ENCODE assay signal across 8 mouse cellular contexts in genomic region chr3:152211731-152212279, GRCm38 (mm10). TPM values are rescaled to one million over a fixed set of nuclear protein-coding genes. Genes with fewer than 3 reads are reported as not detected.
A peak's percentile ranks its signal among the peaks of the same experiment; 100 is the strongest.
DNase-seq lines count a peak whose midpoint lies in the region; ATAC-seq and TF ChIP-seq lines count a peak whose summit lies in the region.

No protein-coding gene starts in this region.

- WGBS in lung, adult 2 months, result 1% methylated on average over 7 of the region's 7 CpGs
- 40% methylated on average over 7 of the region's 7 CpGs for WGBS in hindbrain, embryonic 14.5 days
- WGBS in midbrain, embryonic 10.5 days, result 54% methylated on average over 7 of the region's 7 CpGs

- H3K4me3 ChIP-seq in lung, adult 2 months (replicated peaks; ENCODE audit: extremely low read depth, low read depth, low read length), result peak overlapping the region; percentile 46
- H3K4me3 ChIP-seq in hindbrain, embryonic 14.5 days (replicated peaks; ENCODE audit: low read length), result peak overlapping the region; percentile 87
- H3K4me3 ChIP-seq in midbrain, embryonic 10.5 days, result peak overlapping the region; percentile 74

- H3K9me3 ChIP-seq in hindbrain, embryonic 14.5 days (ENCODE audit: control insufficient read depth, low read length), result no peaks in the 10 kb centered on the region
- H3K9me3 ChIP-seq in midbrain, embryonic 10.5 days (replicated peaks), result no peaks in the 10 kb centered on the region

- no peak for TF ChIP-seq POLR2A in lung, adult 2 months (IDR thresholded peaks at IDR 0.05; ENCODE audit: borderline replicate concordance, extremely low read depth, low read depth, low read length)

- H3K4me1 ChIP-seq in lung, adult 2 months (ENCODE audit: control insufficient read depth, insufficient read depth, low read length), result peaks cover 14% of the 10 kb centered on the region
- H3K4me1 ChIP-seq in hindbrain, embryonic 14.5 days (replicated peaks; ENCODE audit: control insufficient read depth, insufficient read depth, low read length), result peaks cover 33% of the 10 kb centered on the region
- peaks cover 35% of the 10 kb centered on the region for H3K4me1 ChIP-seq in midbrain, embryonic 10.5 days

- peak overlapping the region; percentile 81 for H3K4me2 ChIP-seq in hindbrain, embryonic 14.5 days (replicated peaks)

- no peak for DNase-seq in lung, adult 2 months
- DNase-seq in lung, postnatal 10 days, result no peak
- peak; percentile 24 for DNase-seq in adipocyte (ENCODE audit: low spot score)
- no peak for DNase-seq in hindbrain, embryonic 14.5 days (ENCODE audit: low spot score)
- no peak for DNase-seq in midbrain, embryonic 10.5 days (ENCODE audit: low spot score)
- DNase-seq in layer of hippocampus, adult 9-10 months (ENCODE audit: low spot score), result no peak
- no peak for DNase-seq in cerebellum, adult 18-20 months
- DNase-seq in testis, postnatal 14 days (ENCODE audit: low spot score), result no peak

- ATAC-seq in hindbrain, embryonic 14.5 days (ENCODE audit: low FRiP score), result no peak

- peaks cover 21% of the 10 kb centered on the region for H3K36me3 ChIP-seq in hindbrain, embryonic 14.5 days (replicated peaks; ENCODE audit: control insufficient read depth, insufficient read depth)
- H3K36me3 ChIP-seq in midbrain, embryonic 10.5 days, result peaks cover 54% of the 10 kb centered on the region

- no peak for TF ChIP-seq CTCF in lung, adult 2 months (IDR thresholded peaks at IDR 0.05; ENCODE audit: insufficient read depth, low read length)

- no peaks in the 10 kb centered on the region for H3K27me3 ChIP-seq in hindbrain, embryonic 14.5 days (ENCODE audit: control insufficient read depth, insufficient read depth, low read length)
- H3K27me3 ChIP-seq in midbrain, embryonic 10.5 days (ENCODE audit: low read depth, poor library complexity, severe bottlenecking), result no peaks in the 10 kb centered on the region

- peak overlapping the region; percentile 100 for H3K9ac ChIP-seq in hindbrain, embryonic 14.5 days

- no peak overlapping the region for H3K27ac ChIP-seq in hindbrain, embryonic 14.5 days
- peak overlapping the region; percentile 98 for H3K27ac ChIP-seq in midbrain, embryonic 10.5 days (replicated peaks)

RNA-seq across cellular contexts. Expression of gene Fubp1, which starts 1.6 kb away (rescaled TPM):
- polyA plus RNA-seq in lung, adult 2 months (2012; rRNA removed), result 59.9 and 66.2 TPM in 2 replicates
- 208 and 210 TPM in 2 replicates for polyA plus RNA-seq in hindbrain, embryonic 14.5 days (2014; fragmentation: Nextera tagmentation; extraction: Ambion mirVana)
- polyA plus RNA-seq in midbrain, embryonic 10.5 days (2016; fragmentation: Nextera tagmentation; extraction: Ambion mirVana), result 411 and 422 TPM in 2 replicates

RNA-seq across cellular contexts. Expression of gene Dnajb4, which starts 1.7 kb away (rescaled TPM):
- polyA plus RNA-seq in lung, adult 2 months (2012; rRNA removed), result 3.8 and 8.3 TPM in 2 replicates
- 40.0 and 46.5 TPM in 2 replicates for polyA plus RNA-seq in hindbrain, embryonic 14.5 days (2014; fragmentation: Nextera tagmentation; extraction: Ambion mirVana)
- 20.1 and 22.6 TPM in 2 replicates for polyA plus RNA-seq in midbrain, embryonic 10.5 days (2016; fragmentation: Nextera tagmentation; extraction: Ambion mirVana)

RNA-seq across cellular contexts. Expression of gene Gipc2, which starts 45.8 kb away (rescaled TPM):
- 20.1 and 36.6 TPM in 2 replicates for polyA plus RNA-seq in lung, adult 2 months (2012; rRNA removed)
- polyA plus RNA-seq in hindbrain, embryonic 14.5 days (2014; fragmentation: Nextera tagmentation; extraction: Ambion mirVana), result 9.2 and 11.7 TPM in 2 replicates
- 0.95 and 1.5 TPM in 2 replicates for polyA plus RNA-seq in midbrain, embryonic 10.5 days (2016; fragmentation: Nextera tagmentation; extraction: Ambion mirVana)

RNA-seq across cellular contexts. Expression of gene Nexn, which starts 54.3 kb away (rescaled TPM):
- 0.34 and 1.1 TPM in 2 replicates for polyA plus RNA-seq in lung, adult 2 months (2012; rRNA removed)
- 0.33 and 1.8 TPM in 2 replicates for polyA plus RNA-seq in hindbrain, embryonic 14.5 days (2014; fragmentation: Nextera tagmentation; extraction: Ambion mirVana)
- 3.0 and 4.5 TPM in 2 replicates for polyA plus RNA-seq in midbrain, embryonic 10.5 days (2016; fragmentation: Nextera tagmentation; extraction: Ambion mirVana)
